Mouse (Mus musculus): ENCODE data around the gene Rem2.

Rem2 gene

GRCm38 (mm10) chr14:54443712-54444618, 31.9 kb upstream of the Rem2 start:
- DNase-seq: no peak

DNA sequence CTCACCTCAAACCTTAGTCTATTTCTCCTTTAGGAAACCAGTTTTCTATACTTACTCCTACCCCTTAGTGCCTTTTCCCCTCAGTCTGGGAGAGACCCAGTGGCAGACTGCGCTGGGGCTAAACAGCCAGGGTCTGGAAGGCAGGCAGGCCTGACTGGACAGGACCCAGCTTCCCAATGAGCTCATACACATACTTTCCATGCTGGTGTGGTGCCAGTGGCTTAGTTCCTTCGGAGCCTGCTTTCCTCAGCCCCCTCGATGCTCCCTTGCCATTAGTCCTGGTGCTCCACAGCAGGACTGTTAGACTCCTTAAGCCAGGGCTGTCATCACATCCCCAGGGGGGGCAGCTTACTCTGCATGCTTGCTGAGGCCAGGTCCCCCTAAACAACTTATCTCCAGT, 30.4 kb upstream of the Rem2 start:
- DNase-seq: no peak

DNA sequence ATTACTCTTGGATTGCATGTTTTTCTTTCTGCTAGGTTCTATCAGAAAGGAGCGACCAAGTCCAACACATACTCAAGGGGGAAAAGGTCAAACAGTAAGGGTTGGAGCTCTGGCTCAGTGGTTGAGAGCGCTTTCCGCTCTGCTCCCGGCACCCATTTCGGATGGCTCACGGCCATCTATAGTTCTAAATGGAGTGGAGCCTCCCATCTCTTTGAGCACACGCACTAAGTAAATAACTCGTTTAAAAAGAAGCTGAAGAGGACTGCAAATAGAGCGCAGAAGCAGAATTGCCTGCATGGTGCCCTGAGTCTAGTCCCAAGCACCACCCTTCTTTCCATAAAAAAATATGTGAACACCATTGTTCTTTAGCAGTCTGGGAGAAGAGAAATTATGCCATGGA, 22.3 kb upstream of the Rem2 start:
- no peak for DNase-seq

GRCm38 (mm10) chr14:54454669-54455528, 21.0 kb upstream of the Rem2 start:
- DNase-seq: no peak

- DNase-seq: no peak
Measured at GRCm38 (mm10) chr14:54457907-54458569, 17.9 kb upstream of the Rem2 start.

- DNase-seq: no peak
Measured at GRCm38 (mm10) chr14:54462146-54462545, 13.8 kb upstream of the Rem2 start.

DNA sequence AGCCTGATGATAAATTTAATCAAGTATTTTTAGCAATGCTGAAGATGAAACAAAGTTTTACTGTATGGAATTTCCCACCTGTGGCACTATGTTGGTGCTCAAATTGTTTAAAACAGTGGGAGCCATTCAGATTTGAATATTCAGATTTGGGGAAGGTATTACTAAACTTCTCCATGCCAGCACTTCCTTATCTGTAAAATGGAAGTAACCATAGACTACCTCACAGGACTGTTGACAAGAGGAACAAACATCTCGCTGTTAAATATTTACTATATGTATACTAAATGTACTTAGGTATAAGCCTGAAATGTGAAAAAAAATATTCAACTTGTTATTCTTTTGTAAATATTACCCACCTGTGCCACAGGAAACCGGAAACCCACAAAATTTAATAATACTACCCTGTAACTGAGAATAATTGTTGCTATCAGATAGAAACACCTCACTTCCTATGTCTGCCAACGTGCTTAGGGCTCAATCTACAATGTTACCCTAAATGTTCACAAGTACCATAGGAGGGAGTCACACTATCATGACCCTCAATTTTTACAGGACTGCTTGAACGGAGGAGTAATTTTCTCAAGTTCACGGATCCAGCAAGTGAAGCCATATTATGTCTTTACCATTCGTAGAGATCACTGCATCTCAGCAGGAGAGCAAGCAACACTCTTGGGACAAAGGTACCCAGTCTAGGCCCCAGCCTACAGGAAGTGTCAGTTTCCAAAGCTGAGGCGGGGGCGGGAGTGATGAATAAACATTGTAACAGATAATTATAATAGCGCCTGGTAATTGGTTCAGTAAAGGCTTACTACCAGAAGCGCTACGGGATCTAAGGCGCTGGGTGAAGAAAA, 12.6 kb upstream of the Rem2 start:
- DNase-seq: no peak

- DNase-seq: peak; percentile 86 to 89
Measured at GRCm38 (mm10) chr14:54463959-54464292, 12.0 kb upstream of the Rem2 start, which contains the start of gene Lrp10. Gene Lrp10, plus strand, starts transcription at chr14:54464137.

DNA sequence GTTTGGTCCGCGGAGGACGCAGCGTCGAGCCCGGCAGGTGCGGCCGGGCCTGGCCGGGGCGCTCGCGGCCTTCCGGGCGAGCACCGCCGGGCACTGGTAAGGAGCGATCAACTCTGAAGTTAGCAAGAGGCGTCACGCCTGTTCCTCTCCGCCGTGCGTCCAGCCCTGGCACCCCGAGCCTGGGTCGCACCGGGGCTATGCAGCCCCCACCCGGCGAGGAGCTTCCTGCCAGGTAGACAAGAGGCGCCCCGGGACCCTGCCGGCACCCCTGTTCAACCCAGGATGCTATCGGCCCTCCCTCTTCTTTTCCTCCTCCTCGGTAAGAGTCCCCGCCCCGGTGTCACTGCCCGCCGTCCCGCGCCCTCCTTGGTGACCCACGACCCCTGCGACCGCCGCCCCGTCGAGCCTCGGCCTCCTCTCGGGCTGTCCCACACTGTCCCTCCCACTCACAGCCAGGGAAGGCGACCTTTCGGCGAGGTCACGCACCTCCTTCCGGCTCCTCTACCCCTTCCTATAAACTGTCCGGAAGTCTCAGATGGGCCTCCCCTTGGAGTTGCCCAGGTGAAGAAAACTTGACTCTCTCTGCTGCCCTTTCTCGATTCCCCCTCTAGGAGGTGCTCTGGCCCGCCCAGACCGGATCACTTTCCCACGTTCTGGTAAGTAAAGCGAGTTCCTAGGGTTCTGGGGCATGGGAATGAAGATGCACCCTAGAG, 11.5 kb upstream of the Rem2 start:
- peak; percentile 71 to 82 for DNase-seq

GRCm38 (mm10) chr14:54471467-54471866, 4.4 kb upstream of the Rem2 start:
- DNase-seq: no peak

- DNase-seq: no peak
Measured at GRCm38 (mm10) chr14:54472671-54473070, 3.2 kb upstream of the Rem2 start.

DNA sequence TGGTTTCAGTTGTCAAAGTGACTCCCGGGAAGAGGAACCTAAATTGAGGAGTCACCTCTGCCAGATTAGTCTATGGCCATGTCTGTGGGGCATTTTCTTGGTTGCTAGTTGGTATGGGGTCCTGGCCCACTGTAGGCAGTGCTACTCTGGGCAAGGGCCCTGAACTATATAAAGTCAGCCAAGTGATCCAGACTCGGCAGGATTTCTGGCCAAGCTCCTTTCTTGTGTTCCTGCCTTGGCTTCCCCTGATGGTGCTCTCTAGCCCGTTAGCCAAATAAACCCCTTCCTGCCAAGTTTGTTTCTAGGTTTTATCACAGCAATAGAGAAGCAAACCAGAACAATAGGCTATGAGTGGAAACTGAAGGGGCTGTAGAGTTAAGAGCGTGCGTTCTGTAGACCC, 1.2 kb upstream of the Rem2 start:
- no peak for DNase-seq

DNA sequence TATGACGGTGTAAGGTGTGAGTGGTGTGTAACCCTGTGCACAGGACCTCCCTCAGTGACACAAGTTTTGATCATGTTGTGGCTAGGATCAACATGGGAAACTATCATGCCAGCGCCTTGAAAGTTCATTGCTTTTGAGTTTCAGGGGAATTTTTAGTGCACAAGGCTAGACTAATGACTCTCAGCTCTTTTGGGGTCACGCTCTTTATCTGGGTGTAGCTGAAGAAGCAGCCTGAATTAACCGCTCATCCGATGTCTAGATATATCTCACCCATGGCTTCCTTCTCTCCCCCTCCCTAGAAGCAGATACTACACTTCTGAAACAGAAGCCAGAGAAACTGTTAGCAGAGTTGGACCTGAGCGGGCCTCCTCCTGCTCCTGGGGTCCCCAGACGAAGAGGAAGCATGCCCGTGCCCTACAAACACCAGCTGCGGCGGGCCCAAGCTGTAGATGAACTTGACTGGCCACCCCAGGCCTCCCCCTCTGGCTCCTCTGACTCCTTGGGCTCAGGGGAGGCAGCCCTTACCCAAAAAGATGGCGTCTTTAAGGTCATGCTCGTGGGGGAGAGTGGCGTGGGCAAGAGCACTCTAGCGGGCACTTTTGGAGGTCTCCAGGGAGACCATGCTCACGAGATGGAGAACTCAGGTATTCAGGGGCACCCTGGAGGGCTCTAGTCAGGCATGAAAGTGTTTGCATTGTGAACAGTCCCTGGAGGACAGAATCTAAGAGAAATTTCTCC, 1.4 kb downstream of the Rem2 start:
- no peak for DNase-seq

- DNase-seq: no peak
Measured at GRCm38 (mm10) chr14:54479451-54479920, 3.6 kb downstream of the Rem2 start.

DNA sequence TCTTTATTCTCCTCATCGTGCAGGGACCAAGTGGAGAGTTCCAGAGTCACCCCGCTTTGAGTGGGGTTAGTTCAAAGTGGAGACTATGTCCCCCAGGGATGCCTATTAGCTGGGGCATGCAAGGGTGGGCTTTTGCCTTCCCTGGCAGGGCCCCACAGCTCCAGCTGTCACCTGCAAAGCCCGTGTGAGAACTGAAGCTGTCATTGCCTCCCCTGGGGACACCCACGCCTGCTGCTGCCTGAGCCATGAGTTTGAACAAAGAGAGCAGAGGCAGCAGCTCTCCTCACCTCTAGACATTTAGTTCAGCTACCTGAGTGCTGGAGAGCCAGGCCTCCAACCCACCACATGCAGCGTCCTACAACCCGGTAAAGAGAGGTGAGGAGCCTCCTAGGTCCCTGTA, 4.8 kb downstream of the Rem2 start:
- DNase-seq: peak in 1 of 2 experiments; percentile 45

GRCm38 (mm10) chr14:54481402-54481801, 5.5 kb downstream of the Rem2 start:
- DNase-seq: no peak

DNA sequence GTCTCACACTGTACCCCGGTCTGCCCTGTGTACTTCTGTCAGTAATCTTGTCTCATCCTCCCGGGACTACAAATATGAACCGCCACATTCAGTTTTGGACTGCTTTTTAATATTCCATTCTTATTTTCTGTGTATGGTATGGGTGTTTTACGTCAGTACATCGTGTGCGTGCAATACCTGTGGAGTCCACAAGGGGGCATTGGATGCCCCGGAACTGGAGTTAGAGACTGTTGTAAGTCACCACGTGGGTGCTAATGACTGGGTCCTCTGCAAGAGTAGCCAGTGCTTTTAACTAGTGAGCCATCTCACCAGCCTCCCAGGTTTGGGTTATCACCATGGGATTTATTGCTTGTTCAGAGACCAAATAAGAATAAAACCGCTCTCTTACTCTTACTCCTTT, 6.6 kb downstream of the Rem2 start:
- DNase-seq: no peak

DNA sequence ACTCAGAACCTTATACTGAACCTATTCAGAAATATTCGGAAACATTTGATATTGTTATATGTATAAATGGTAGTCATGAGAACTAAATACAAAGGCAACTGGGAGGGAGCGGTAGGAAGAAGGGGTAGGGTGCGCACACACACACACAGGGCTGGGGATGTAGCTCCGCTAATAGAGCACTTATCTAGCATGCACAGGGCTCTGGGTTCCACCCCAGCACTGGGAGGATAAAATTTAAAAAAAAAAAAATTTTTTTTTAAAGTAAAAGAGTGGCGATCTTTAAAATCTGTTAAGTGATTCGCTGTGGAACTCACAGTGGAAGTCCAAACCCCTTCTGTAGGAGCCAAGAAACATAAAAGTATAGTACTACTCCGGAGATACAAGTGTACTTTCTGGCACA, 10.0 kb downstream of the Rem2 start:
- DNase-seq: no peak

- no peak for DNase-seq
Measured at GRCm38 (mm10) chr14:54487732-54488131, 11.8 kb downstream of the Rem2 start.

GRCm38 (mm10) chr14:54488350-54488749, 12.4 kb downstream of the Rem2 start:
- no peak for DNase-seq
